Mouse (Mus musculus) forebrain, embryonic 16.5 days (tissue): ENCODE data around the gene Sebox. TPM values are rescaled to one million over a fixed set of nuclear protein-coding genes. Genes with fewer than 3 reads are reported as not detected.
A peak's percentile ranks its signal among the peaks of the same experiment; 100 is the strongest.

ENCODE experiments used
- ATAC-seq: fragments of 200-750 bp; cut with Nextera tagmentation; 2 replicates; pipeline ENCODE4 v1.8.0; 2017; ENCODE audit warnings: mild to moderate bottlenecking, moderate library complexity
- H3K27ac ChIP-seq: fragments of 300-500 bp; sonication (generic); 2 replicates; pipeline ENCODE4 v1.5.1; 2014; ENCODE audit warnings: low read length, control low read depth
- H3K27me3 ChIP-seq: fragments of 300-500 bp; sonication (generic); replicated peaks from 2 replicates; pipeline ENCODE4 v1.6.1; 2014; ENCODE audit warnings: low read length; ENCODE audit not compliant: control insufficient read depth, insufficient read depth
- H3K36me3 ChIP-seq: fragments of 300-500 bp; sonication (generic); 2 replicates; pipeline ENCODE4 v1.6.1; 2014; ENCODE audit not compliant: control insufficient read depth, insufficient read depth
- H3K4me1 ChIP-seq: fragments of 300-500 bp; sonication (generic); replicated peaks from 2 replicates; pipeline ENCODE4 v1.6.1; 2014; ENCODE audit warnings: low read length; ENCODE audit not compliant: control insufficient read depth, insufficient read depth
- H3K4me2 ChIP-seq: fragments of 300-500 bp; sonication (generic); 2 replicates; pipeline ENCODE4 v1.6.1; 2014; ENCODE audit warnings: mild to moderate bottlenecking, low read length, control low read depth
- H3K4me3 ChIP-seq: fragments of 300-500 bp; sonication (generic); replicated peaks from 2 replicates; pipeline ENCODE4 v1.5.1; 2014; ENCODE audit warnings: mild to moderate bottlenecking, low read length, control low read depth
- H3K9ac ChIP-seq: fragments of 300-500 bp; sonication (generic); replicated peaks from 2 replicates; pipeline ENCODE4 v1.6.1; 2014; ENCODE audit warnings: low read depth, low read length, control low read depth
- H3K9me3 ChIP-seq: fragments of 300-500 bp; sonication (generic); 2 replicates; pipeline ENCODE4 v1.6.1; 2016; ENCODE audit warnings: low read length; ENCODE audit not compliant: control insufficient read depth
- WGBS: fragments of 180-500 bp; shearing (Covaris S2); extraction: QIAGEN DNeasy Blood & Tissue Kit; methylation state at CpG from one replicate; pipeline ENCODE4 v1.1.7; 2014; 5-methylcytosine and 5-hydroxymethylcytosine counted together
- polyA plus RNA-seq: library from polyadenylated mRNA; unstranded; fragments of >200 nt; fragmentation: Nextera tagmentation; extraction: Ambion mirVana; gene quantifications from 2 replicates; pipeline ENCODE4 v1.2.1, GENCODE M21; 2015

Gene Sebox
- polyA plus RNA-seq, 1 experiment from 2014 or later: 0.16 TPM

DNA sequence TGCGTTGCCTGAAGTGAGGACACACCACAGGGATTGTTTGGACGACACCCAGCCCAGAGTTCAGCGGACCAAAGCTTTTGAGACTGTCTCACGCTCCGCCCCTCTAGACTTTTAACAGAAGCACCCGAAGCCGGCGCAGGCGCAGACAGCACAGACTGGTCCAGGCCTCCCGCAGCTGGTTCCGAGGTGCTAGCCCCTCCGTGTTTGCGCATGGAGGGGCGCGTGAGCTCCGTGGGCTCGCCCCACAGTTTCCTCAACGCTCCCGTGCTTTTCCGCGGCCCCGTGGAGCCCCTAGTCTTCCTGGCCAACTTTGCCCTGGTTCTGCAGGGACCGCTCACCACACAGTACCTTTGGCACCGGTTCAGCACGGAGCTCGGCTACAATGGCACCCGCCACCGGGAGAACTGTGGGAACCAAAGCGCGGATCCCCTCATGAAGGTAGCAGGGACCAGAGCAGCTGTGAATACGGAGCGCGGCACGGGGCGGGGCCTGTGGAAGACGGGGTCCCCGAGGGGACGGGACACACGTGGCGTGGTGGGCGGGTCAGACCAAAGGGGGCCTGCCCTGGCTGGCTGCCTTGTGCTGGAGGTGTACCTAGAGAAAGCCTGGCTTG, 37.6 kb upstream of the Sebox start, which contains the start of gene Slc46a1:
TSS of gene Slc46a1 (plus strand) at position 130 of the 613 bp plus-strand sequence.
- Histone ChIP-seq H3K36me3 (no peaks in the 10 kb centered on the region), H3K4me2 (peak within 1 kb of the TSS; percentile 76), H3K9ac (peak within 1 kb of the TSS; percentile 77), H3K4me3 (peak within 1 kb of the TSS; percentile 67), H3K9me3 (no peaks in the 10 kb centered on the region), H3K27me3 (no peaks in the 10 kb centered on the region), H3K27ac (peak within 1 kb of the TSS; percentile 76), H3K4me1 (peaks cover 13% of the 10 kb centered on the region)
- under 1% methylated on average over 41 of the region's 41 CpGs for WGBS
- ATAC-seq: peak; percentile 93

DNA sequence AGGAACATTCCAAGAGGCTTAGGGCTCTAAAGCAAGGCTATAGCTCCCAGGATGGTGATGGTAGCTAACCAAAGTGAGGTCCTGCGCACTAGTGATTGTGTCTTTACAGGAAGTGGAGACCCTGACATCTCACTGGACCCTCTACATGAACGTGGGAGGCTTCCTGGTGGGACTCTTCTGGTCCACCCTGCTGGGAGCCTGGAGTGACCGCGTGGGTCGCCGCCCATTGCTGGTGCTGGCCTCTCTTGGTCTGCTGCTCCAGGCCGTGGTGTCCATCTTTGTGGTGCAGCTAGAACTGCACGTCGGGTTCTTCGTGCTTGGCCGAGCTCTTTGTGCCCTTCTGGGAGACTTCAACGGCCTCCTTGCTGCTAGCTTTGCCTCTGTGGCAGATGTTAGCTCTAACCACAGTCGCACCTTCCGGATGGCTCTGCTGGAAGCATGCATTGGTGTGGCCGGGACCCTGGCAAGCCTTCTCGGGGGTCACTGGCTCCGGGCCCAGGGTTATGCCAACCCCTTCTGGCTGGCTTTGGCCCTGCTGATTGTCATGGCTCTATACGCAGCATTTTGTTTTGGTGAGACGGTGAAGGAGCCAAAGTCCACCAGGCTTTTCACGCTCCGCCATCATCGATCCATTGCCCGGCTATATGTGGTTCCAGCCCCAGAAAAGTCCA, 36.9 kb upstream of the Sebox start:
- H3K27me3 ChIP-seq: no peaks in the 10 kb centered on the region
- no peak overlapping the region for H3K27ac ChIP-seq
- peaks cover 13% of the 10 kb centered on the region for H3K4me1 ChIP-seq
- peak overlapping the region; percentile 77 for H3K9ac ChIP-seq
- H3K4me2 ChIP-seq: peak overlapping the region; percentile 76
- WGBS: 43% methylated on average over 23 of the region's 23 CpGs
- H3K36me3 ChIP-seq: no peaks in the 10 kb centered on the region
- H3K9me3 ChIP-seq: no peaks in the 10 kb centered on the region
- H3K4me3 ChIP-seq: peak overlapping the region; percentile 67
- ATAC-seq: peak; percentile 6; the same call in 1 of the 2 replicates

DNA sequence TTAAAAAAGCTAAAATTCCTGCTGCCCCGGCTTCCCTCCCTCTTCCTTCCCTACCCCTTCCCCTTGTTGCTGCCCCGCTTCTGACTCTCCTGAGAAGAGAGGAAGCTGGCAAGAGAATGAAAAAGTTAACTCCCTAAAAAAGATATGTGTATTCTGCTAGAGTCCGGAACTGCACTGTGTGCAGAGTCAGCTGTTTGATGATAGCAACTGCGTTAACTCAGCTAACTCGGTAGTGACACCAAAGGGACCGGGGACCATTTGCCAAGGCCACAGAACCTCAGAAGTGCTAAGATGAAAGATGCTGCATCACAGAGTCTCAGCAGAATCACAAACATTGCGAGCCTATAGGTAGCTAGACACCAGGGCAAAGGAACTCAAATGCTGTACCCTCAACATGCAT, 35.7 kb upstream of the Sebox start:
- Histone ChIP-seq H3K27me3 (no peaks in the 10 kb centered on the region), H3K27ac (no peak overlapping the region), H3K36me3 (0 out of 2 replicates have a peak, but pooled peaks cover 2% of the 10 kb centered on the region), H3K9me3 (no peaks in the 10 kb centered on the region), H3K9ac (no peak overlapping the region), H3K4me2 (no peak overlapping the region), H3K4me1 (peaks cover 13% of the 10 kb centered on the region), H3K4me3 (no peak overlapping the region)
- ATAC-seq: no peak
- WGBS: 96% methylated on average over 7 of the region's 7 CpGs

DNA sequence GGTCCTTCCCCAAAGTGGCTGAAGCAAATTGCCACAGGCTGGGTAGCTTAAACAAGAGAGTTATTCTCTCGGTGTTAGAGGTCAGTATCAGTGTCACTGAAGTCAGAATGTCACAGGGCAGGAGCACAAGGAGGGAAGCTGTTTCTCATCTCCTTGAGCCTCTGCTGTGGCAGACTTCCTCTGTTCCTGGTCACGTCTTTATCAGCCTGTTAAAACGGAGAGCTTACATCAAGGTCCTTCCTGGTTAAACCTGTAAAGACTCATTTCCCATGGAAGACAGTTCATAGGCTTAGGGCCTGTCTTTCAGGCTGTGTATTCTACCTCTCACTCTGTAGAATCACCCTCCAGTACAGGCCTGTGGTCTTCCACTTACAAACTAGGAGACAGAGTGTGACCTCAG, 35.3 kb upstream of the Sebox start:
- no peak overlapping the region for H3K27ac ChIP-seq
- ATAC-seq: no peak
- H3K4me3 ChIP-seq: no peak overlapping the region
- peaks cover 13% of the 10 kb centered on the region for H3K4me1 ChIP-seq
- no peak overlapping the region for H3K4me2 ChIP-seq
- peaks cover 2% of the 10 kb centered on the region; the same call in 1 of the 2 replicates for H3K36me3 ChIP-seq
- WGBS: 85% methylated on average over 3 of the region's 3 CpGs
- H3K27me3 ChIP-seq: no peaks in the 10 kb centered on the region
- H3K9me3 ChIP-seq: no peaks in the 10 kb centered on the region
- no peak overlapping the region for H3K9ac ChIP-seq

DNA sequence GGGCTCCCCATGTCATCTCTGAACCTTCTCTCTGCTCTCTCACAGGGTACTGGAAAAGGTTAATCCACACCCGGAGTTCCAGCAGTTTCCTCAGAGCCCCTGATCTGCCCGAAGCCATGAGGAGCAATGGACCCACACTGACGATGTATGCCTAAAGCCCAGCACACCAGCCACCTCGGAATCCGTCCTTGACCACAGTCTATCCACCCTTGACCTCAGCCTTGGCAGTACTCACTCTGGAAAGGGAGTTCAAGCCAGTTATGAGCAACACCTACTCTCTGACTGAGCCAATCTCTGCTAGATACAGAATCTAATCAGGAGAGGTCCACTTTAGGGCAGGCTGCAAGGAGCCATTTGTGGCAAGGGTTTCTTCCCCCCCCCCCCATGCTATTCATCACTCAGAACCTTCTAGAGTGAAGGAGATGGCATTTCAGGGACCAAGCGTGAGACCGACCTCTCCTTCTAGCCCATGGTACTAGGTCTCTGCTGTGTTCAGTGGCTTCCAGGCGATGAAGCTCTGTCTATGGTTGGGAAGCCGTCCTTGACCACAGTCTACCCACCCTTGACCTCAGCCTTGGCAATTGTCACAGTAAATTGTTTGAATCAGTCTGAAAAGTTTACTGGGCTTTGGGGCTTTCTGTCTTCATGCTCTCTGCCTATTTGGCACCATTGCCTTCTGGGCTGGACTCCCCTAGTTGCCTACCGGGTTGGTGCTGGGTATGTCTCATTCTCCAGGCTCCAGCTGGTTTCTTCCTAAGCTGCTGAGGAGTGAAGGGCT, 31.7 kb upstream of the Sebox start:
- H3K4me2 ChIP-seq: no peak overlapping the region
- no peaks in the 10 kb centered on the region for H3K9me3 ChIP-seq
- peaks cover 3% of the 10 kb centered on the region for H3K4me1 ChIP-seq
- H3K36me3 ChIP-seq: peaks cover 5% of the 10 kb centered on the region; the same call in 1 of the 2 replicates
- H3K27me3 ChIP-seq: no peaks in the 10 kb centered on the region
- no peak for ATAC-seq
- WGBS: 93% methylated on average over 10 of the region's 10 CpGs
- H3K9ac ChIP-seq: no peak overlapping the region
- H3K27ac ChIP-seq: no peak overlapping the region
- H3K4me3 ChIP-seq: no peak overlapping the region

DNA sequence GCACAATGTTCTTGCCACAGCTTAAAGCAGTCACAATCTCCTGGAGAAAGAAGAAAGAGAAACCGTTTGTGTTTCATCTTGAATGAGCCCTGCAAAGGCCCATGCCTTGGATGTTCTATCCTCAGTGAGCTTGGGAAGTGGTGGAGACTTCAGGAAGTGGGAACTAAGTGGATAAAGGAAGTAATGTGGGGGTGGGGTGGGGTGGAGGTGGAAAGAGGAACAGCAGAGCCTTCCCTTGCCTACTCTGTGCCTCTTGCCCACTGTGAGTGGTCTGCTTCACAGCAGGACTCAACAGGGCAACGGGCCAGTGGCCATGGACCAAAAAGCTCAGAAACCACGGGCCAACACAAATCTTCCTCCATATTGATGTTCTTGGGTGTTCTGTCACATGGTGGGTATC, 28.0 kb upstream of the Sebox start:
- H3K36me3 ChIP-seq: peaks cover 13% of the 10 kb centered on the region
- WGBS: 87% methylated on average over 3 of the region's 3 CpGs
- ATAC-seq: no peak

DNA sequence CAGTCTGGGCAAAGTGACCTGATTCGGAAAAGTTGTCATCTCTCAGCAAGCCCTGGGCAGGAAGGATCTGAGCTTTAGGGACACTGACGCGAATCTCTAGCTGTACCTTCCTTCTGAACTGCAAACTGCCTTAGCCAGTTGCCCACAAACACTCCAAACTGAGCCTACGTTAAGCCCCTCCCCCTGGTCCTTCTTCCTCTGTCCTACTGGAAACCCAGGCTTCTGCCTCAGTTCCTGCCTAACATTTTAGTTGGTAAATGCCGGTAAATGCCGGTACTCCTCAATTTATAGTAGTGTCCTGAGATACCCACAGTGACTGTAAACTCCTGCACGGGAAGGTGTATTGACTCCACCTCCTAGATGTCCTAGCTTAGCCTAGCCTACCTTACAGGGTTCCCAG, 19.6 kb upstream of the Sebox start:
- no peak overlapping the region for H3K27ac ChIP-seq
- ATAC-seq: no peak

More for the DNA sequence above, 28.0 kb upstream of the Sebox start:
- H3K27me3 ChIP-seq: no peaks in the 10 kb centered on the region
- H3K4me1 ChIP-seq: no peaks in the 10 kb centered on the region
- no peaks in the 10 kb centered on the region for H3K9me3 ChIP-seq
- H3K27ac ChIP-seq: no peak overlapping the region
- H3K4me3 ChIP-seq: no peak overlapping the region
- no peak overlapping the region for H3K4me2 ChIP-seq
- no peak overlapping the region for H3K9ac ChIP-seq

DNA sequence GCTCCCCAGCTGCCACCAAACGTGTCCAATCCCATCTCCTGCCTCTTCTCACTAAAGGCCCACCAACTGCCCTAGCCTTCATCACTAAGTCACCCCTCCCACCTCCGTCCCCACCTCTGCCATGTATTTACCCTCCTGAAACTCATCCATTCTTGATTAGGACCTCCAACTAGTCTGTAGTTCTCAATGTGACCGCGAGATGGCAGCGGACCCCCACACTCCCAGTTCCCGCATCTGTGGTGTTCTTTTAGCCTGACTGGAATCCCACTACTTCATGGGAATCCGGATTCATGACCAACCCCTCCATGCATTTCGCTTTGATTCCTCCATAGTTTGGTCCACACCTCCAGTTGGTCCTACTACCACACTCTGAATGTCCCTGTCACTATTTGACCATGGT, 15.1 kb upstream of the Sebox start:
- Histone ChIP-seq H3K4me3 (no peak overlapping the region), H3K9me3 (no peaks in the 10 kb centered on the region), H3K27me3 (0 out of 2 replicates have a peak, but pooled peaks cover 5% of the 10 kb centered on the region), H3K4me2 (no peak overlapping the region), H3K4me1 (peaks cover 14% of the 10 kb centered on the region), H3K36me3 (peaks cover 15% of the 10 kb centered on the region), H3K27ac (no peak overlapping the region), H3K9ac (no peak overlapping the region)
- WGBS: 2% methylated on average over 8 of the region's 8 CpGs
- ATAC-seq: no peak

More for the DNA sequence above, 19.6 kb upstream of the Sebox start:
- H3K27me3 ChIP-seq: no peaks in the 10 kb centered on the region
- no peaks in the 10 kb centered on the region for H3K9me3 ChIP-seq
- H3K4me2 ChIP-seq: no peak overlapping the region
- H3K9ac ChIP-seq: no peak overlapping the region
- no peak overlapping the region for H3K4me3 ChIP-seq
- 64% methylated on average over 7 of the region's 7 CpGs for WGBS
- H3K4me1 ChIP-seq: 0 out of 2 replicates have a peak, but pooled peaks cover 2% of the 10 kb centered on the region
- H3K36me3 ChIP-seq: peaks cover 38% of the 10 kb centered on the region

DNA sequence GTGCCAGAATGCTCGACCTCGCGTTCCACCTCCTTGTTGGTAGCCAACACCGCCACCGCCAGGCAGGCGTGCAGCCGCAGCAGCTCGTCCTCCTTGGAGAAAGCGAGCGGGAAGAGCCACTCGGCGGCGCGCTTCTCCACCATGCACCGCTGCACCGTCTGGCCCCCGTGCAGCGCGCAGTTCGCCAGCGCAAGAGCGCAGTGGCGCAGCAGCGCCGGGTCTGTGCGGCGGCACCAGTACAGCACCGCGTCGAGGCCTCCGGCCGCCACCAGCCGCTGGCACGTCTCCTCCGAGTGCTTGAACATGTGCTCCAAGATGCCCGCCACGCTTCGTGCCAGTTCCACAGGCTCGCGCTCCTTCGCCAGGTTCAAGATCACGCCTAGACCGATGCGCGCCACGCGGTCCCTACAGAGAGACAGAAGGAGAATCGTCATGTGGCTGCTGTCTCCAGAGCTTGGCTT, 12.4 kb upstream of the Sebox start:
- ATAC-seq: peak; percentile 84
- H3K9ac ChIP-seq: peak overlapping the region; percentile 53

More for the DNA sequence above, 12.4 kb upstream of the Sebox start:
- H3K36me3 ChIP-seq: peaks cover 7% of the 10 kb centered on the region; the same call in 1 of the 2 replicates
- 0 out of 2 replicates have a peak, but pooled peaks cover 5% of the 10 kb centered on the region for H3K27me3 ChIP-seq
- H3K4me3 ChIP-seq: peak overlapping the region; percentile 37
- H3K27ac ChIP-seq: no peak overlapping the region
- peak overlapping the region; percentile 58 for H3K4me2 ChIP-seq
- 5% methylated on average over 48 of the region's 48 CpGs for WGBS
- no peaks in the 10 kb centered on the region for H3K9me3 ChIP-seq
- H3K4me1 ChIP-seq: peaks cover 30% of the 10 kb centered on the region
